Mouse (Mus musculus): ENCODE measurements around the gene Myom3. TPM values are rescaled to one million over a fixed set of nuclear protein-coding genes. Genes with fewer than 3 reads are reported as not detected.

The Myom3 gene
- polyA plus RNA-seq, 1 experiment from 2014 or later = 1.3 TPM

- peaks cover 8% of the 10 kb centered on the region for H3K4me1 ChIP-seq
- WGBS = 71% methylated on average over 7 of the region's 7 CpGs
- no peaks in the 10 kb centered on the region for H3K36me3 ChIP-seq
- H3K27ac ChIP-seq = no peak overlapping the region
- peaks cover 5% of the 10 kb centered on the region; the same call in 1 of the 2 replicates for H3K9me3 ChIP-seq
- peaks cover 4% of the 10 kb centered on the region; the same call in 1 of the 2 replicates for H3K27me3 ChIP-seq
- no peak overlapping the region for H3K4me2 ChIP-seq (replicated peaks)
- no peak overlapping the region for H3K9ac ChIP-seq
- no peak for ATAC-seq (ENCODE audit: insufficient number of reproducible peaks, insufficient read depth, low FRiP score, low TSS enrichment)
- H3K4me3 ChIP-seq = no peak overlapping the region
Measured at GRCm38 (mm10) chr4:135739148-135739547, 20.4 kb upstream of the Myom3 start.

DNA sequence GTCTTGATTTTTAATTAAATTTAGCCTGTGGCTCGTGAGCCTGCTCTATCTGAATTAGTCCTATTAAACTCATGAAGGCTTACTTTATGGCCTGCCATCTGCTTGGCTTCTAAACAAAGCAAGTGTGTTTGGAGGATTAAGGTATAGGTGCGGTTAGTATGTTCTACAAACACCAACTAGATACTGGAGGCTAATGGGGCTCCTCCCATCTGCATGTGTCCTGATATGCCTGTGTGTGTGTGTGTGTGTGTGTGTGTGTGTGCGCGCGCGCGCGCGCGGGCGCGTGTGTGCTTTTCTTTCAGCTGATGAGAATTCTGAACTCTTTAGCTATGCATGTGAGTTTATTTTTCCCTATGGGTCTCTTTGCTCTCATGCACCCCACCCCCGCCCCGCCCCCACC is 19.8 kb upstream of the Myom3 start:
- peaks cover 5% of the 10 kb centered on the region; the same call in 1 of the 2 replicates for H3K9me3 ChIP-seq
- no peak overlapping the region for H3K4me2 ChIP-seq (replicated peaks)
- H3K4me1 ChIP-seq = peaks cover 9% of the 10 kb centered on the region
- H3K27ac ChIP-seq = no peak overlapping the region
- peaks cover 4% of the 10 kb centered on the region; the same call in 1 of the 2 replicates for H3K27me3 ChIP-seq
- WGBS = 93% methylated on average over 14 of the region's 14 CpGs
- no peak overlapping the region for H3K9ac ChIP-seq
- H3K36me3 ChIP-seq = no peaks in the 10 kb centered on the region
- no peak overlapping the region for H3K4me3 ChIP-seq
- ATAC-seq (ENCODE audit: insufficient number of reproducible peaks, insufficient read depth, low FRiP score, low TSS enrichment) = no peak

DNA sequence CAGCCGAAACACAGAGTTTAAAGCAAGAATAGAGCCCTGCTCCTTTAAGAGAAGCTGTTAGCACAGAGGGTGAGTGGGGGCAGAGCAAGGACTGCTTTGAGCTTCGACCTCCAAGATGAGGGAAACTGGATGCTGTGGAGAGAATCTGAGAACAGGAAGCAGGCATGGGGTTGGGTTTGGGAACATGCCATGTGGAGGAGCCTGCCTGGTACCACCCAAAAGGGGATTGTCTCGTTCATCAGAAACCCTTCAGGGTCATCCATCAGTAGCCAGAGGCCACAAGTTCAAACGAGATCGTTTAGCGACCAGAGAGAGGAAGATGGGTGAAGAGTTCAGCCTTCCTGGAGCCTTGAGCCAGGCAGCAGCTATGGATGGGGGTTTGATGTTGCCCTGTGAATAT is 16.0 kb upstream of the Myom3 start:
- Histone ChIP-seq H3K4me1 (peaks cover 18% of the 10 kb centered on the region), H3K27ac (no peak overlapping the region), H3K9me3 (no peaks in the 10 kb centered on the region), H3K4me3 (no peak overlapping the region), H3K27me3 (peaks cover 4% of the 10 kb centered on the region; the same call in 1 of the 2 replicates), H3K9ac (no peak overlapping the region), H3K36me3 (no peaks in the 10 kb centered on the region), H3K4me2 (replicated peaks) (no peak overlapping the region)
- WGBS = 30% methylated on average over 6 of the region's 6 CpGs
- no peak for ATAC-seq (ENCODE audit: insufficient number of reproducible peaks, insufficient read depth, low FRiP score, low TSS enrichment)

DNA sequence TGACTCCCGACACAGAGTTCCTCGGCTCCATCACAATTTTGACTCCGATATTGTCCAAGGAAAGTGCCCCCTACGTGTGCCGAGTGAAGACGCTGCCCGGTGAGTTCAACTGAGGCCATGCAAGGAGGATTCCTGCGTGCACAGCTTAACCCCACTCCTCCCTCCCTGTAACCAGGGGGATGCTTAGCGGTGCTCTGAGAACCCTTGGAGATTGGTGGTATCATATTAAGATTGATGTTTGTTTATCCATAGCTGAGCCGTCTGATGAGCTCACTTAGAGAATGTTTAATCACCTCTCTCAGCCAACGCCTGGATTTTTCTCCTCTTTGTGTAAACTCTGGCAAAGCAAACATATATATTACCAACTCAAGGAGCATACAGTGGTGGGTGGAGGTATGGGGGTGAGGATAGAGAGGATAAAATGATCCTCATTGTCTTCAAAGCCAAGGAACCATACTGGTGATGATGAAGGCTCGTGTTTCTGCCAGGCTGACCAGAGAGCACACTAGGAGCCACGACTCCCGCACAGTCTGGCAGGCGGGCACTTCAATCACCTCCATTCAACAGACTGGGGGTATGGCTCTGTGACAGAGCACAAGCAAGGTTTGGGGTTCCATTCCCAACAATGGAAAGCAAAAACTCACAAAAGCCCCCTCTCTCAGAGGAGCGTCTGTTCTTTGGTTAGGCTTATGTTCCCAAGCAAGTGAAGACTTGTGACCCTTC is 14.6 kb upstream of the Myom3 start:
- H3K27ac ChIP-seq = no peak overlapping the region; the same call in 1 of the 2 replicates
- no peak for ATAC-seq (ENCODE audit: insufficient number of reproducible peaks, insufficient read depth, low FRiP score, low TSS enrichment)
- peaks cover 4% of the 10 kb centered on the region; the same call in 1 of the 2 replicates for H3K27me3 ChIP-seq
- no peaks in the 10 kb centered on the region for H3K36me3 ChIP-seq
- no peak overlapping the region for H3K9ac ChIP-seq
- H3K4me2 ChIP-seq (replicated peaks) = no peak overlapping the region
- no peaks in the 10 kb centered on the region for H3K9me3 ChIP-seq
- H3K4me1 ChIP-seq = peaks cover 18% of the 10 kb centered on the region
- WGBS = 54% methylated on average over 16 of the region's 16 CpGs
- no peak overlapping the region for H3K4me3 ChIP-seq

DNA sequence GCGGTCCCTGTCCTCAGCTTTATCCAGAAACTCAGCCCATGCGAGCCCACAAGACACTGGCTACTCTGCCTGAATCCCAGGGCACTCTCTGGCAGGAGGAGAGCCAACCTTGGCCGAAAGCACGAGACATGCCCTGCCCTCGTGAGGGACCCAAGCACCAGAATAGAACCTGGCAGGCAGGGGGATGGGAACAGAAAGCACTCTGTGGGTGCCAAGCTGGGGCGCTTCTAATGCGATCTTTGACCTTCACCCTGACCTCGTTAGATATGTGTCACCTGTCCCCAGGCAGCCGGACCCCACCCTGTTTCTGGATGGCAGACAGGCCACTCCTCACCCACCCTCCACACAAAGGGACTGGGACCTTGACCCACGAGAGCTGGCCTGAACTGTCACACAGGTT is 13.9 kb upstream of the Myom3 start:
- no peak overlapping the region for H3K4me2 ChIP-seq (replicated peaks)
- peaks cover 18% of the 10 kb centered on the region for H3K4me1 ChIP-seq
- no peak overlapping the region for H3K27ac ChIP-seq
- no peaks in the 10 kb centered on the region for H3K9me3 ChIP-seq
- H3K27me3 ChIP-seq = peaks cover 4% of the 10 kb centered on the region; the same call in 1 of the 2 replicates
- H3K4me3 ChIP-seq = no peak overlapping the region
- ATAC-seq (ENCODE audit: insufficient number of reproducible peaks, insufficient read depth, low FRiP score, low TSS enrichment) = no peak
- H3K9ac ChIP-seq = no peak overlapping the region
- 80% methylated on average over 10 of the region's 10 CpGs for WGBS
- no peaks in the 10 kb centered on the region for H3K36me3 ChIP-seq

- Histone ChIP-seq H3K4me1 (no peaks in the 10 kb centered on the region), H3K4me3 (no peak overlapping the region), H3K36me3 (no peaks in the 10 kb centered on the region), H3K9ac (no peak overlapping the region), H3K27ac (no peak overlapping the region), H3K9me3 (peaks cover 9% of the 10 kb centered on the region; the same call in 1 of the 2 replicates), H3K27me3 (no peaks in the 10 kb centered on the region), H3K4me2 (replicated peaks) (no peak overlapping the region)
- 75% methylated on average over 8 of the region's 8 CpGs for WGBS
- ATAC-seq (ENCODE audit: insufficient number of reproducible peaks, insufficient read depth, low FRiP score, low TSS enrichment) = no peak
Measured at GRCm38 (mm10) chr4:135750896-135751295, 8.6 kb upstream of the Myom3 start.

DNA sequence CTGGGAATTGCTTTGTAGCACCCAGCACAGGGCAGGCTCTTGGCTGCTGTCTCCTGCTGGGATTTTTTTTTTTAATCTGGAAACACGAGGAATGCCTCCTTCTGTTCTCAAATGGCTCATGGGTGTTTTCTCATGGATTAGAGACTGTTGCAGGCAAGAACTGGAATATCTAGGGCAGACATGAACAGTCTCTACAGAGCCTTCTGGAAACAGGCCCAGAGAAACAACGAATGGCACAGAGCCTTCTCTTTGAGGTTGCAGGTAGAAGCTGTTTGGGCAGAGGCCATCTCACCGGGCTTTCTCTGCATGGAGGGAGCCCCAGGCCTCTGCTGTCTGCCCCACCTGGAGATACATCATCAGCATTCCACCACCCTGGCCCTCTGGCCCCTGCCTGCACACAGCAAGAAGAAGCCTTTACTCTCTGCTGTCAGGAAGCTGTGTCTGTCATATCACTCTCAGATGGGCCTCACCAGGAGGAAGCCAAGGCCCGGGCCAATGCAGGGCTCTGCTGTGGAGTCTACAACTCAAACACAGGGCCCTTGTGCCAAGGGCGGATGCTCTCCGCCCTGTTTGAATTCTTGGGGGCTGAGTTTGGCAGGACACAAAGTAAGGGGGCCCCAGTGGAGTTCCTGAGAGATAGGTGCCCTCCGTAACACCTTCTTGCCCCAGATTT is 7.3 kb upstream of the Myom3 start:
- H3K4me2 ChIP-seq (replicated peaks) = no peak overlapping the region
- H3K4me1 ChIP-seq = no peaks in the 10 kb centered on the region
- 79% methylated on average over 7 of the region's 7 CpGs for WGBS
- no peaks in the 10 kb centered on the region for H3K36me3 ChIP-seq
- H3K27me3 ChIP-seq = no peaks in the 10 kb centered on the region
- H3K27ac ChIP-seq = no peak overlapping the region
- H3K9ac ChIP-seq = no peak overlapping the region
- no peak overlapping the region for H3K4me3 ChIP-seq
- no peak for ATAC-seq (ENCODE audit: insufficient number of reproducible peaks, insufficient read depth, low FRiP score, low TSS enrichment)
- H3K9me3 ChIP-seq = peaks cover 9% of the 10 kb centered on the region; the same call in 1 of the 2 replicates

DNA sequence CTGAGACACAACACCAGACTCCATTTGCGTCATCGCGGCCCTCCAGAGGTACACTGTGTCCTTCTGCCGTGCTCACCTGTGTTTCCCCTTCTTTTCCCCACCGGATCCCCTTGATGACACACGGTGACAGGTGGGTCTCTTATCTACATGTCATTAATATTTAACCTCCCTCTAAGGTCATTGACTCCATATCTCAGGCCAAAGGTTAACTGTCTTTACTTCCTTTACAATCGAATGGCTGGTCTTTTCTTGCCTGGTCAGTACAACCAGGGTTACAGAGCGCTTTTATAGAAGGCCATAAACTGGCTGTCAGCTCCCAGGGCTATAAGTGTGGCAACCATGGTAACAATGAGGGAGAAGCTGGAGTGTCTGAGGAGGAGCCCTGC is 6.7 kb upstream of the Myom3 start:
- no peak overlapping the region for H3K9ac ChIP-seq
- peaks cover 9% of the 10 kb centered on the region; the same call in 1 of the 2 replicates for H3K9me3 ChIP-seq
- ATAC-seq (ENCODE audit: insufficient number of reproducible peaks, insufficient read depth, low FRiP score, low TSS enrichment) = no peak
- H3K4me2 ChIP-seq (replicated peaks) = no peak overlapping the region
- H3K4me1 ChIP-seq = no peaks in the 10 kb centered on the region
- no peak overlapping the region for H3K27ac ChIP-seq
- no peak overlapping the region for H3K4me3 ChIP-seq
- no peaks in the 10 kb centered on the region for H3K36me3 ChIP-seq
- WGBS = 87% methylated on average over 8 of the region's 8 CpGs
- H3K27me3 ChIP-seq = no peaks in the 10 kb centered on the region

GRCm38 (mm10) chr4:135758331-135758730 is 1.2 kb upstream of the Myom3 start:
- Histone ChIP-seq H3K27me3 (no peaks in the 10 kb centered on the region), H3K4me3 (no peak overlapping the region), H3K36me3 (no peaks in the 10 kb centered on the region), H3K9ac (no peak overlapping the region), H3K9me3 (peaks cover 9% of the 10 kb centered on the region; the same call in 1 of the 2 replicates), H3K27ac (no peak overlapping the region), H3K4me1 (no peaks in the 10 kb centered on the region), H3K4me2 (replicated peaks) (no peak overlapping the region)
- no peak for ATAC-seq (ENCODE audit: insufficient number of reproducible peaks, insufficient read depth, low FRiP score, low TSS enrichment)
- WGBS = 30% methylated on average over 4 of the region's 4 CpGs

- H3K4me2 ChIP-seq (replicated peaks) = no peak overlapping the region
- H3K4me3 ChIP-seq = no peak overlapping the region
- WGBS = 38% methylated on average over 6 of the region's 6 CpGs
- H3K9me3 ChIP-seq = peaks cover 9% of the 10 kb centered on the region; the same call in 1 of the 2 replicates
- H3K9ac ChIP-seq = no peak overlapping the region
- no peaks in the 10 kb centered on the region for H3K36me3 ChIP-seq
- H3K27me3 ChIP-seq = no peaks in the 10 kb centered on the region
- H3K27ac ChIP-seq = no peak overlapping the region
- ATAC-seq (ENCODE audit: insufficient number of reproducible peaks, insufficient read depth, low FRiP score, low TSS enrichment) = no peak
- H3K4me1 ChIP-seq = no peaks in the 10 kb centered on the region
Measured at GRCm38 (mm10) chr4:135758825-135759224, 690 bp upstream of the Myom3 start.

- no peak overlapping the region for H3K4me3 ChIP-seq
Measured at GRCm38 (mm10) chr4:135761048-135761447, 1.5 kb downstream of the Myom3 start.

GRCm38 (mm10) chr4:135761569-135761968 is 2.1 kb downstream of the Myom3 start:
- H3K27ac ChIP-seq = no peak overlapping the region
- no peak overlapping the region for H3K4me3 ChIP-seq
- H3K9ac ChIP-seq = no peak overlapping the region
- WGBS = 81% methylated on average over 7 of the region's 7 CpGs
- H3K9me3 ChIP-seq = no peaks in the 10 kb centered on the region
- no peak overlapping the region for H3K4me2 ChIP-seq (replicated peaks)
- H3K27me3 ChIP-seq = no peaks in the 10 kb centered on the region
- no peak for ATAC-seq (ENCODE audit: insufficient number of reproducible peaks, insufficient read depth, low FRiP score, low TSS enrichment)
- H3K36me3 ChIP-seq = no peaks in the 10 kb centered on the region
- H3K4me1 ChIP-seq = no peaks in the 10 kb centered on the region

More at GRCm38 (mm10) chr4:135761048-135761447, 1.5 kb downstream of the Myom3 start:
- Histone ChIP-seq H3K27ac (no peak overlapping the region), H3K9me3 (no peaks in the 10 kb centered on the region), H3K4me2 (replicated peaks) (no peak overlapping the region), H3K9ac (no peak overlapping the region), H3K27me3 (no peaks in the 10 kb centered on the region), H3K36me3 (no peaks in the 10 kb centered on the region), H3K4me1 (no peaks in the 10 kb centered on the region)
- ATAC-seq (ENCODE audit: insufficient number of reproducible peaks, insufficient read depth, low FRiP score, low TSS enrichment) = no peak
- WGBS = 65% methylated on average over 8 of the region's 8 CpGs

Data from embryonic facial prominence, embryonic 12.5 days (tissue).